Mouse (Mus musculus) hindbrain, postnatal 0 days (tissue): ENCODE measurements around the gene Ndufb3. TPM values are rescaled to one million over a fixed set of nuclear protein-coding genes. Genes with fewer than 3 reads are reported as not detected.

Source experiments
- ATAC-seq: fragments of 200-750 bp; cut with Nextera tagmentation; 2 replicates; pipeline ENCODE4 v1.8.0; 2017; ENCODE audit warnings: mild to moderate bottlenecking, moderate TSS enrichment, moderate library complexity
- DNase-seq: peaks from one replicate; pipeline ENCODE4 v3.0.0-alpha.2; 2015; ENCODE audit warnings: low spot score
- H3K27ac ChIP-seq: fragments of 300-500 bp; sonication (generic); 2 replicates; pipeline ENCODE4 v1.5.1; 2014; ENCODE audit warnings: mild to moderate bottlenecking
- H3K27me3 ChIP-seq: fragments of 300-500 bp; sonication (generic); 2 replicates; pipeline ENCODE4 v1.6.1; 2014; ENCODE audit warnings: low read length, mixed read lengths; ENCODE audit not compliant: insufficient read depth
- H3K36me3 ChIP-seq: fragments of 300-500 bp; sonication (generic); 2 replicates; pipeline ENCODE4 v1.6.1; 2014; ENCODE audit warnings: low read length, mixed read lengths; ENCODE audit not compliant: insufficient read depth
- H3K4me1 ChIP-seq: fragments of 300-500 bp; sonication (generic); 2 replicates; pipeline ENCODE4 v1.6.1; 2014; ENCODE audit warnings: antibody characterized with exemption, low read length, mixed read lengths; ENCODE audit not compliant: insufficient read depth
- H3K4me2 ChIP-seq: fragments of 300-500 bp; sonication (generic); 2 replicates; pipeline ENCODE4 v1.6.1; 2014; ENCODE audit warnings: low read depth, mild to moderate bottlenecking, low read length, moderate library complexity, mixed read lengths
- H3K4me3 ChIP-seq: fragments of 300-500 bp; sonication (generic); 2 replicates; pipeline ENCODE4 v1.5.1; 2014; ENCODE audit warnings: low read length
- H3K9ac ChIP-seq: fragments of 300-500 bp; sonication (generic); replicated peaks from 2 replicates; pipeline ENCODE4 v1.6.1; 2014; ENCODE audit warnings: mild to moderate bottlenecking, low read length, moderate library complexity, mixed read lengths
- H3K9me3 ChIP-seq: fragments of 300-500 bp; sonication (generic); 2 replicates; pipeline ENCODE4 v1.6.1; 2016; ENCODE audit warnings: low read length, mixed read lengths
- CTCF ChIP-seq: IDR thresholded peaks from 2 replicates; pipeline ENCODE4 v1.5.1; 2016; ENCODE audit warnings: antibody characterized with exemption, control low read depth, low read depth
- WGBS: fragments of 180-500 bp; shearing (Covaris S2); extraction: QIAGEN DNeasy Blood & Tissue Kit; methylation state at CpG from one replicate; pipeline ENCODE4 v1.1.7; 2014; 5-methylcytosine and 5-hydroxymethylcytosine counted together
- polyA plus RNA-seq: library from polyadenylated mRNA; unstranded; fragments of >200 nt; fragmentation: Nextera tagmentation; extraction: Ambion mirVana; gene quantifications from 2 replicates; pipeline ENCODE4 v1.2.1, GENCODE M21; 2015
- total RNA-seq: library from RNA; depleted of rRNA; stranded (reverse); fragments of >200 nt; gene quantifications from 2 replicates; pipeline ENCODE4 v1.2.3, GENCODE M21; 2014

Gene Ndufb3
- total and polyA plus RNA-seq, 2 experiments from 2014 or later = 54.6 to 232 TPM

DNA sequence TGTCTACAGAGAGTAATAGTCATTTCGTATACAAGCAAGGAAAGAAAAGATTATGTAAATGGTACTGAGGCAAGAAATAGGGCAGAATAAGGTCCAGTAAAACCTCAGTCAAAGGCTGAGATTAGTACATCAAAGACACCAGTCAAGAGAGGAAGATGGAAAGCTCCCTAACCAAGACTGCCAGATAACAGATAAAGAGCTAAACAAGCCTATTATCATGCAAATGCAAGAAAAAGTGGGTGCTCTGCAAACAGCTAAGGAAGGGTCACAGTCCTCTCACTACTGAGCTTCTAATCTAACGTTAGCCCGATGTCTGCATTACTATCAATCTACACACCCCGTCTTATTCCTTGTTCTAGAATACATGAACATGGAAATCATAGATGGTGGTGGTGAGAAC is 15.7 kb upstream of the Ndufb3 start:
- DNase-seq = no peak
- WGBS = 51% methylated on average over 4 of the region's 4 CpGs
- no peaks in the 10 kb centered on the region for H3K4me1 ChIP-seq
- H3K27me3 ChIP-seq = no peaks in the 10 kb centered on the region
- ATAC-seq = no peak
- H3K9ac ChIP-seq = no peak overlapping the region
- no peaks in the 10 kb centered on the region for H3K36me3 ChIP-seq
- H3K9me3 ChIP-seq = no peaks in the 10 kb centered on the region
- no peak for TF ChIP-seq CTCF
- H3K4me2 ChIP-seq = no peak overlapping the region
- H3K27ac ChIP-seq = no peak overlapping the region
- no peak overlapping the region for H3K4me3 ChIP-seq

DNA sequence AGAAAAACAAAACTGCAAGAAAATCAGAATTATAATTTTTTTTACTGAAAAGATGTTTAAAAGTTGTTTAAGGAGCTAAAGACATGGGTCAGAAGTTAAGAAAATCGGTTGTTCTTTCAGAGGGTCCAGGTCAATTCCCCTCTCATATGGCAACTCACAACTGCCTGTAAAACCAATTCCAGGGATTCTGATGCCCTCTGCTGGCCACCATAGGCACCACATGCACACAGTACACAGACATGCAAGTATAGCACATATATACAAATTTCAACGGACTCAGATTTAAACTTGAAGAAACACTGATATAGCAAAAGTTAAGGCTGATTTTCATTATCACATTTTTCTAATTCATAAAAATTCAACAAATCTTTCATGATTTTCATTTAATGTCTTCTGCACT is 7.0 kb upstream of the Ndufb3 start:
- WGBS = 93% methylated on average over 2 of the region's 2 CpGs
- H3K9ac ChIP-seq = no peak overlapping the region
- TF ChIP-seq CTCF = peak; percentile 64
- no peak overlapping the region for H3K4me2 ChIP-seq
- no peaks in the 10 kb centered on the region for H3K9me3 ChIP-seq
- no peaks in the 10 kb centered on the region for H3K27me3 ChIP-seq
- H3K4me1 ChIP-seq = no peaks in the 10 kb centered on the region
- ATAC-seq = no peak
- H3K27ac ChIP-seq = no peak overlapping the region
- peak; percentile 33 for DNase-seq
- no peaks in the 10 kb centered on the region for H3K36me3 ChIP-seq
- H3K4me3 ChIP-seq = no peak overlapping the region

DNA sequence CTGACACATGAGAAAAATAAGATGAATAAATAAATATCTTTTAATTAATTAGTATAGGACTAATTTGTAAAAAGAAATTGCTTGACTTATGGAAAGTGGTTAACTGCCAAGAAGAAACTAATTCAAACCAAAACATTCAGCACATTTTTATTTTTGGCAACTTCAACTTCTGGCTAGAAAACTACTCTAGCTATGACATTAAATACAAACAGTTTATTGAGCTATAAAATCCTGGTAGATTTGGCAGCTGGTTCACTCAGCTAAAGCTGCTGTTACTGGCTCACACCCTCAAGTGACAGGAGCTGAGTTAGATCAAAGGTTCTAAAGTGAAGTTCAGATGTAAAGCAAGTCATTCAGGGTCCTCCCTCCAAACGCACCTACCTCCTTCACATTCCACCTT is 3.6 kb upstream of the Ndufb3 start:
- no peak for TF ChIP-seq CTCF
- 83% methylated on average over 1 of the region's 1 CpGs for WGBS
- H3K9ac ChIP-seq = no peak overlapping the region
- H3K4me2 ChIP-seq = no peak overlapping the region
- DNase-seq = no peak
- peaks cover 6% of the 10 kb centered on the region for H3K4me1 ChIP-seq
- no peaks in the 10 kb centered on the region for H3K27me3 ChIP-seq
- no peaks in the 10 kb centered on the region for H3K9me3 ChIP-seq
- H3K4me3 ChIP-seq = no peak overlapping the region
- no peak for ATAC-seq
- H3K27ac ChIP-seq = no peak overlapping the region
- no peaks in the 10 kb centered on the region for H3K36me3 ChIP-seq

DNA sequence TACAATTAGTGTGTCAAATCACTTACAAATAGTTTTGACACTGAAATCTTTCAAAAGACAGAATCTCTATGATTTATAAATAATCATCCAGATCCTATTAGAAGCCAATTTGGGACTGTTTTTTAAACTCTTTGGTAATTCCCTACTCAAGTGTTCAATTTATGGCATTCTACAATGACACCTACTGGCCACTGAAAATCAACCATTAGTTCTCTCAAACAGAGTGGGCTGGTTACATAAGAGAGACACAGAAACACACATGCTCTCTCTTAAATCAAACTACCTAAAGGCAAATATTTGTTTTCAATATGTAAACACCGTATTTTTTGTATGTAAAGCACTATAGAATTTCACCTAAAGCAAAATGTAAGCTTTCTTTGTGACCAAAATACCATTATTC is 1.9 kb upstream of the Ndufb3 start:
- H3K27me3 ChIP-seq = no peaks in the 10 kb centered on the region
- peak; percentile 52 for TF ChIP-seq CTCF
- H3K4me1 ChIP-seq = peaks cover 6% of the 10 kb centered on the region
- no peak overlapping the region for H3K4me3 ChIP-seq
- no peak overlapping the region for H3K4me2 ChIP-seq
- no peak overlapping the region for H3K27ac ChIP-seq
- H3K36me3 ChIP-seq = no peaks in the 10 kb centered on the region
- H3K9ac ChIP-seq = no peak overlapping the region
- DNase-seq (peak; percentile 30), ATAC-seq (no peak)
- no peaks in the 10 kb centered on the region for H3K9me3 ChIP-seq
- 80% methylated on average over 1 of the region's 1 CpGs for WGBS

DNA sequence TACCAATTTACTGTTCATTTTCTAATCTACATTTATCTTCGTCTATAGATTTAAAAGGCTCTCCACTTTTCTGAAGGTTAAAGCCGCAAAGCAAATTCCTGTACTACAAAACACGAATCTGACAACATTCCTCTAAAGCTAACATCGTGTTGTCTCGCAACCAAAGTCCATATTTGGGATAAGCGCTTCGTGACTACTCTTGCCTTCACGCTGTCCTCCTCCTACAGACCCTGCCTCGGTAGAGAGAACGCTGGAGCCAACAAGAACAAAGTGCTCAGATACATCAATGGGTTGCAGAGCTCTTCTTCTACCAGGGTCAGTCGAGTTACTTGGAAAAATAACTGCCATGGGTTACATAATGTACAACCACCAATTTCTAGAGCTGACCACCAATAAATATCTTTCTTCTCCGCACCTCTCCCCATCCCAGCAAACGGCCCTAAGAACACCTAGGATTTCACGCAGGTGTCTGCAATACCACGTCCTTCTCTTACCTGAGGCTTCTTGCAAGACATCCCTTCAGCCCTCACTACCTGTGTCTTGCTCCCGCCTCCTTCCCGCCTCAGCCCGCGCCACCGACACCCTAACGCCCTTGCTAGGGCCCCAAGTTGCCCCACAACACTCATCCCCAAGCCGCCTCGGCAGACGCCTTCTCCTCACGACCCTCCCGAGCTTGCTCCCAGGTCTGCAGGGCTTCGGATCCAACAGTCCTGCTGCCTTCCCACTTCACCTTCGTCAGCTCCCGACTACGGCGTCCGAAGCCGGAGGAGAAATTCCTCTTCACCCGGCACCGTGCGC is 612 bp upstream of the Ndufb3 start:
- Histone ChIP-seq H3K4me3 (peak overlapping the region; percentile 48), H3K36me3 (no peaks in the 10 kb centered on the region), H3K9ac (peak overlapping the region; percentile 63), H3K9me3 (no peaks in the 10 kb centered on the region), H3K4me1 (peaks cover 6% of the 10 kb centered on the region), H3K4me2 (peak overlapping the region; percentile 86), H3K27ac (peak overlapping the region; percentile 91), H3K27me3 (no peaks in the 10 kb centered on the region)
- no peak for TF ChIP-seq CTCF
- WGBS = 6% methylated on average over 35 of the region's 36 CpGs
- DNase-seq (peak; percentile 5), ATAC-seq (peak; percentile 84)

DNA sequence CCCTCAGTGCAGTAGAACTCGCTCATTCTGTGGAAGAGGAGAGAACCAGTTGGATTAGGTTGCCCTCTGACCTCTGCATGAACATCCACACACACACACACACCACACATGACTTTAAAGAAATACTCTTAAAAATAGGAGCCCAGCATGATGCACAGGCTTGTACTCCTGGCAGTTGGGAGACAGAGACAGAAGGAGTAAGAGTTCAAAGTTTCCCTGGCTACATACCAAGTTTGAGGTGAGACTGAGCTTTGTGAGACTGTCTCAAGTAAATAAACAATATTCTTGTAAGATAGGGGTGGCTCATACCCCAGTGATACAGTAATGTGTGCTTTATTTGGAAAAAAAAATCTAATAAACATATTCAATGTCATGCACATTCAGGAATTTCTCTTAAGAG is 1.3 kb downstream of the Ndufb3 start:
- no peaks in the 10 kb centered on the region for H3K9me3 ChIP-seq
- peaks cover 6% of the 10 kb centered on the region for H3K4me1 ChIP-seq
- WGBS = 95% methylated on average over 1 of the region's 1 CpGs
- H3K27me3 ChIP-seq = no peaks in the 10 kb centered on the region
- no peak overlapping the region for H3K4me3 ChIP-seq
- ATAC-seq (no peak), DNase-seq (no peak)
- H3K9ac ChIP-seq = no peak overlapping the region
- H3K27ac ChIP-seq = no peak overlapping the region
- peak overlapping the region; percentile 86 for H3K4me2 ChIP-seq
- TF ChIP-seq CTCF = no peak
- H3K36me3 ChIP-seq = no peaks in the 10 kb centered on the region

DNA sequence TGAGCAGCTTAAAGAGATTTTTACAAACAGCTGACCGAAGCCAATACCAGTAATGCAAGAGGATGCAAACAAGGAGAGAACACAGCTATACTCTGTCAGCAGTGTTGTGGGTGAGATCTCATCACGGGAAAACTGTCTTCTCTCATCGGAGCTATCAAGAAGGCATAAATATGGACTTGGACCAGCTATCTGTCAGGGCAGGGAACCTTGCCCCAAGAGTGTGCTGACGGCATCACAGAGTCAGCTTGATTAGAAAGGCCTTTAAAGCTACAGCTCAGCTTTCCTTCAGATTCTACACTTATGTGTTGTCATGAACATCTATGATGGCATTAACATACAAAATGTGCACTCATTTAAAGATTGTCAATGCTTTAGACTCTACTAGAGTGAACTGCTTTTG is 16.5 kb downstream of the Ndufb3 start:
- ATAC-seq (no peak), DNase-seq (no peak)
- Histone ChIP-seq H3K36me3 (no peaks in the 10 kb centered on the region), H3K27ac (no peak overlapping the region), H3K9ac (no peak overlapping the region), H3K9me3 (no peaks in the 10 kb centered on the region), H3K27me3 (no peaks in the 10 kb centered on the region), H3K4me1 (no peaks in the 10 kb centered on the region), H3K4me2 (no peak overlapping the region), H3K4me3 (no peak overlapping the region)
- TF ChIP-seq CTCF = no peak
- WGBS = 86% methylated on average over 4 of the region's 4 CpGs
